ENCODE assay signal across 8 mouse cellular contexts in the genomic region with DNA sequence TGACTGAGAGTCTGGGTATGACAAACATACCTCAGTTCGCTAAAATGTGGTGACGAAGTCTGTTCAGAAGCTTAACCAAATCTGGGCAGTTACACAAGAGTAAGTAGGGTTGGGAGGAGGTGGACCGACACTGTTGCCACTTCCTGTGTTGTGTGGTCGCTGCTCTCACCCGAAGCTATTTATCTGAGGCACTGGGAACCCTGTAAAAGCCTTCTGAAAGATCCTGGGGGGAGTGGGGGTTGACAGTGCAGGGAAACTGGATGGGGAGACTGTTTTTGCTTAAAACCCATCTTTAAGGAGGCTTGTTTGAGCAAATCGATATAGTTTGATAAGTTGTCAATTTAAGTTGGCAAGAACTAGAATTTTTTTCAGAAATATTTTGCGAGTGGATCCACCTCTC. TPM values are rescaled to one million over a fixed set of nuclear protein-coding genes. Genes with fewer than 3 reads are reported as not detected.
DNase-seq lines count a peak whose midpoint lies in the region; ATAC-seq lines count a peak whose summit lies in the region.

No protein-coding gene starts in this region.

- H3K36me3 ChIP-seq in erythroblast, embryonic 14.5 days (ENCODE audit: control insufficient read depth): peaks cover 64% of the 10 kb centered on the region
- no peaks in the 10 kb centered on the region for H3K36me3 ChIP-seq in hindbrain, embryonic 12.5 days
- H3K36me3 ChIP-seq in limb, embryonic 10.5 days: peaks cover 54% of the 10 kb centered on the region
- peaks cover 5% of the 10 kb centered on the region; the same call in 1 of the 2 replicates for H3K36me3 ChIP-seq in splenic B cell, adult 2 months (ENCODE audit: control insufficient read depth, insufficient read depth, low read length, poor library complexity, severe bottlenecking)

- no peaks in the 10 kb centered on the region for H3K27me3 ChIP-seq in erythroblast, embryonic 14.5 days (ENCODE audit: control insufficient read depth)
- no peaks in the 10 kb centered on the region for H3K27me3 ChIP-seq in hindbrain, embryonic 12.5 days
- H3K27me3 ChIP-seq in limb, embryonic 10.5 days (ENCODE audit: low read depth, poor library complexity, severe bottlenecking): no peaks in the 10 kb centered on the region
- no peaks in the 10 kb centered on the region for H3K27me3 ChIP-seq in splenic B cell, adult 2 months (ENCODE audit: control insufficient read depth, insufficient read depth, low read length, poor library complexity, severe bottlenecking)

- H3K9ac ChIP-seq in hindbrain, embryonic 12.5 days: peak overlapping the region; percentile 99

- H3K4me2 ChIP-seq in hindbrain, embryonic 12.5 days (replicated peaks): peak overlapping the region; percentile 97

- 27% methylated on average over 7 of the region's 7 CpGs for WGBS in hindbrain, embryonic 12.5 days
- WGBS in limb, embryonic 10.5 days: 38% methylated on average over 7 of the region's 7 CpGs

- no peak for ATAC-seq in hindbrain, embryonic 12.5 days (ENCODE audit: low FRiP score)

- no peak overlapping the region for H3K27ac ChIP-seq in hindbrain, embryonic 12.5 days
- peak overlapping the region; percentile 100 for H3K27ac ChIP-seq in limb, embryonic 10.5 days

- peak overlapping the region; percentile 100 for H3K4me3 ChIP-seq in erythroblast, embryonic 14.5 days (replicated peaks)
- peak overlapping the region; percentile 97 for H3K4me3 ChIP-seq in hindbrain, embryonic 12.5 days
- H3K4me3 ChIP-seq in limb, embryonic 10.5 days: peak overlapping the region; percentile 99

- peak; percentile 31 to 50 for DNase-seq in heart, adult 18-20 months
- DNase-seq in heart, adult 8-10 months (ENCODE audit: low spot score): no peak
- DNase-seq in adrenal gland, adult 2 months: peak; percentile 56
- DNase-seq in limb, embryonic 10.5 days (ENCODE audit: low spot score): no peak
- DNase-seq in mesoderm, embryonic 11.5 days (ENCODE audit: low read depth, low spot score): peak; percentile 33
- DNase-seq in splenic B cell, adult 2 months (ENCODE audit: low read depth, low spot score): peak; percentile 82

- H3K4me1 ChIP-seq in erythroblast, embryonic 14.5 days (ENCODE audit: control insufficient read depth): peaks cover 35% of the 10 kb centered on the region
- peaks cover 32% of the 10 kb centered on the region for H3K4me1 ChIP-seq in hindbrain, embryonic 12.5 days
- peaks cover 27% of the 10 kb centered on the region for H3K4me1 ChIP-seq in limb, embryonic 10.5 days

- no peaks in the 10 kb centered on the region for H3K9me3 ChIP-seq in erythroblast, embryonic 14.5 days (ENCODE audit: control insufficient read depth, low read length)
- no peaks in the 10 kb centered on the region for H3K9me3 ChIP-seq in hindbrain, embryonic 12.5 days (replicated peaks)
- no peaks in the 10 kb centered on the region for H3K9me3 ChIP-seq in limb, embryonic 10.5 days (replicated peaks)

RNA-seq across cellular contexts. Expression of a gene that starts 2.3 kb away (rescaled TPM):
- total RNA-seq in heart, adult 18-20 months (2021): 100 to 1,000 TPM; 365 to 406 TPM
- 100 to 1,000 TPM; 333 to 393 (median 350) TPM for total RNA-seq in heart, adult 8-10 months (2022)
- 100 to 1,000 TPM; 357 to 547 TPM for total RNA-seq in adrenal gland, adult 2 months (2021)
- polyA plus RNA-seq in adrenal gland, adult 2 months (2012; rRNA removed): 261 and 295 TPM in 2 replicates
- polyA plus RNA-seq in erythroblast, embryonic 14.5 days (2012): 24.9 and 31.3 TPM in 2 replicates
- 469 and 495 TPM in 2 replicates for polyA plus RNA-seq in hindbrain, embryonic 12.5 days (2016; fragmentation: Nextera tagmentation; extraction: Ambion mirVana)
- 530 and 546 TPM in 2 replicates for polyA plus RNA-seq in limb, embryonic 10.5 days (2016; fragmentation: Nextera tagmentation; extraction: Ambion mirVana)

RNA-seq across cellular contexts. Expression of a gene that starts 16.5 kb away (rescaled TPM):
- 10 to 100 TPM; 44.1 to 49.3 TPM for total RNA-seq in heart, adult 18-20 months (2021)
- 10 to 100 TPM; 45.0 to 53.5 (median 50.7) TPM for total RNA-seq in heart, adult 8-10 months (2022)
- total RNA-seq in adrenal gland, adult 2 months (2021): 10 to 100 TPM; 25.4 to 31.0 TPM
- 48.4 and 53.3 TPM in 2 replicates for polyA plus RNA-seq in adrenal gland, adult 2 months (2012; rRNA removed)
- polyA plus RNA-seq in erythroblast, embryonic 14.5 days (2012): 3.5 TPM in 2 replicates
- 77.1 and 82.5 TPM in 2 replicates for polyA plus RNA-seq in hindbrain, embryonic 12.5 days (2016; fragmentation: Nextera tagmentation; extraction: Ambion mirVana)
- polyA plus RNA-seq in limb, embryonic 10.5 days (2016; fragmentation: Nextera tagmentation; extraction: Ambion mirVana): 66.4 and 75.3 TPM in 2 replicates

RNA-seq across cellular contexts. Expression of a gene that starts 45.2 kb away (rescaled TPM):
- 10 to 100 TPM; 15.0 to 17.5 TPM for total RNA-seq in heart, adult 18-20 months (2021)
- 10 to 100 TPM; 15.8 to 19.3 (median 16.8) TPM for total RNA-seq in heart, adult 8-10 months (2022)
- total RNA-seq in adrenal gland, adult 2 months (2021): 10 to 100 TPM; 12.1 to 14.3 TPM
- 4.0 and 5.6 TPM in 2 replicates for polyA plus RNA-seq in adrenal gland, adult 2 months (2012; rRNA removed)
- polyA plus RNA-seq in erythroblast, embryonic 14.5 days (2012): 0.03 TPM in 1 of 2 replicates, not detected in the other
- polyA plus RNA-seq in hindbrain, embryonic 12.5 days (2016; fragmentation: Nextera tagmentation; extraction: Ambion mirVana): 5.7 and 6.1 TPM in 2 replicates
- polyA plus RNA-seq in limb, embryonic 10.5 days (2016; fragmentation: Nextera tagmentation; extraction: Ambion mirVana): 1.9 and 2.5 TPM in 2 replicates

Comparison
In these comparisons a context has a peak if more than half of its experiments do, and no peak if none do; other contexts are left out.
1. DNase-seq: peak in heart, adult 18-20 months (2 of 2), adrenal gland, adult 2 months (single experiment), mesoderm, embryonic 11.5 days (single experiment) and splenic B cell, adult 2 months (single experiment); none in heart, adult 8-10 months (single experiment) and limb, embryonic 10.5 days (single experiment).
2. RNA of a gene that starts 16.5 kb away (polyA plus RNA-seq): 77.1 to 82.5 TPM in hindbrain, embryonic 12.5 days, 66.4 to 75.3 TPM in limb, embryonic 10.5 days and 48.4 to 53.3 TPM in adrenal gland, adult 2 months; 3.5 TPM in erythroblast, embryonic 14.5 days; every median in the first group is over 10 times any median in the second.
3. Peak in every context shown above with its lines, with median percentiles within 50 percentile points of each other: H3K4me3 ChIP-seq.